Mouse (Mus musculus): ENCODE measurements at regions not wholly inside any gene's neighbourhood (a gene's known extent, or its start where the extent isn't known, plus 50 kb on each side); places are given as distances from the start of the nearest gene placed in this dataset.

GRCm38 (mm10) chr1:35843566-35843965 is 224.6 kb upstream of the Hs6st1 start:
- DNase-seq (ENCODE audit: extremely low spot score in 1 of 2, low spot score in 2 of 2) = no peak
- intact Hi-C loops (cut with DNase I) = no loop called here

DNA sequence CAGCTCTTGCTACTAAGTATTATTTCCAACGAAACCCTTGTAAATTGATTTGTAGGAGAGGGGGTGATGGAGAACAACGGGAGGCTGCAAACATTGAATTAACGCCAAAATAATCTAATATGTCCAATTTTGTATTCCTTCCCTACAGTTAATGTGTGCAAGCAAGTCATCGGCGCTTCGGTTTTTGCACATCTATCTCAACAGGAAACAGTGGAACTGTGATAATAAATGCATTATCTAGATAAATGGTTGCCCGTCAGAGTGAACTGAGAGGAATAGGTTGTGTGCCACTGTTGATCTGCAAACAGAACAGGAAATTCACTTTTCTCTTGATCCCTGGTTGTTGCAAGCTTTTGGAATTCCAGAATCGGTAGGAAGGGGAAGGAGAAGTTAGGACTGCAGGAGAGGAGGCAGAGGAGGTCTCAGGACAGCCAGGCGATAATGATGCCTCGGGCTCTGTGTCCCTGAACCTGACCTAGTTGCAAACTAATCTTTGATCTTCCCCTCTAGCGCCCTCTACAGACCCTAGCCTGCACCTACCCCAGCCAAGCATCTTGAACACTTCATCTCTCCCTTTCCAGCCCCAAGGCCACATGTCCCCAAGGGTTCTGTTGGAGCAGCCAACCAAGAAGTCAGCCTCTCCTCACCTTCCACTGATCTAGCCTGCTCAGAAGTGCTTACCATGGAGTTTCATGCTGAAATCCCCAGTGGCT is 221.8 kb upstream of the Hs6st1 start:
- DNase-seq (ENCODE audit: extremely low spot score in 1 of 2, low spot score in 2 of 2) = no peak
- intact Hi-C loops (cut with DNase I) = no loop called here

DNA sequence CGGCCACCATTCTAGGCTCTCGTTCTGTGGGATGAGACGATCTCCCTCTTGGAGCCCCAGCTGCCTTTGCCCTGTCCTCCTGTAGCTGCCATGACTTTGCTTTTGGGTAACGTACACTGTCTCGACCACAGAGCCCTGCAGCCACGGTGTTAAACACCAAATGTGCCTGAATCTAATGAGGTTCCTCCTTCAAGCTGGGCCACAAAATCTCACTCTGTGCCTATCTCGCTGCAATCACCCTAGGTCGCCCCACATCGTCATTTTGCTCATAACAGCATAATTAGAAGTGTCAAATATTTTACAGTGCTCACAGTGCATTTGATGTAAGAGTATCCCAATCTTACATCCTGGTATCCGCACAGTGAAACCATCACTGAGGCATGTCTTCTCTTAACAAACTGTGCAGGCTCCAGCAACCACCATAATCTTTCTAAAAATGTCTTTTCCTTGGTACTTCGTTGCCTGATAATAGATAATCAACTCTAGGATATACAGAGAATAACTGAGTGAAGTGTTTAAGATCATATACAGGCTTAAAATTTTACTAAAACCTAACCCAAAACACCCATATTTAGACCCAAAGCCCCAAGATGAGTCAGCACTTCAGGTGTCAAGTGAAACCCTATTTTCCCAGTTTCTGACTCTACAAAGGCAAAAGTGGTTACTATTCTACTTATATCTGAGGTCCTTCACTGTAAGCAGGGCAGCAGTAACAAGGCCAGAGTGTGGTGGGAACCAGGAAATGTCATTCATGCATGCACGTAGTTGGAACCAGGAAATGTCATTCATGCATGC is 219.8 kb upstream of the Hs6st1 start:
- no peak for DNase-seq (ENCODE audit: extremely low spot score in 1 of 2, low spot score in 2 of 2)
- intact Hi-C loops (cut with DNase I) = no loop called here

GRCm38 (mm10) chr1:35849406-35850190 is 218.6 kb upstream of the Hs6st1 start:
- intact Hi-C loops (cut with DNase I) = loop anchor here (10.0 kb wide), 1 partner anchor 405 kb away; no protein-coding TSS in a partner anchor
- DNase-seq (ENCODE audit: extremely low spot score in 1 of 2, low spot score in 2 of 2) = peak in 1 of 2 experiments; percentile 38

DNA sequence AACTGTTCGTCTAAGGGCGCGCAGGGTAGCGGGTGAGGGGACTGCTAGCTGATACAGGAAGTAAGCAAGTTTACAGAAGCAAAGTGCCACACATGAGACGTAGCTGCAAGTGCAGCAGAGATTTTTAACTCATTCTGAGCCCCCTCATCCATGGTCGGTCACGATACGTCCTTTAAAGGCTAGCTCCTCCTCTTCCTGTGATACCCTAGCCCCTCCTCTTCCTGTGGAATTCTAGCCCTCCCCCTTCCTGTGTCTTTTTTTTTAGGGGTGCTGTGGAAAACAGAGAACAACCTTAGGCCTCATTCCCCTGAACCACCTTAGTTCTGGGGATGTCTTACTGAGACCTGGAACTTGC is 218.0 kb upstream of the Hs6st1 start:
- DNase-seq (ENCODE audit: extremely low spot score in 1 of 2, low spot score in 2 of 2) = no peak
- intact Hi-C loops (cut with DNase I) = loop anchor here (10.0 kb wide), 1 partner anchor 405 kb away; no protein-coding TSS in a partner anchor

DNA sequence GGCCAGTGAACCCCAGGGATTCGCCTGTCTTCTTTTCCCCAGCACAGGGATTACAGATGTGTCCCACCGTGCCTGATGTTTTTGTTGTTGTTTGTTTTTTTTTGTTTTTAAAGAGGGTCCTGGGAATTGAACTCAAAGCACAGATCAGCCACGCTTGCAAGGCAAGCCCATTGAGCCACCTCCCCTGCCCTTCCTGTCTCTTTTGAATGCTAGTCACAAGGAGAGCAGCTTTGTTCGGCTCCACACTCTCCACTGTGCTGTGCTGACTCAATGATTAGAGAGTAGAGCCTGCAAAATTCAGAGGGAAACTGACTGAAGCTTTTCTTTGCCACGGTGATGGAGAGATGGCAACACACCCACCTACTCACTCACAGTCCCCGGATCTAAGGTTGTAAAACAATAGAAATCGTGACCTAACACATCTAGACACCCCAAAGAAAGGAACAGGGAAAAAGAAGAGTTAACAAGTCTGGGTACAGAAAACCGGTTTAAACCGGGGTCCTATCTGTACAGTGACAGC is 217.6 kb upstream of the Hs6st1 start:
- DNase-seq (ENCODE audit: extremely low spot score in 1 of 2, low spot score in 2 of 2) = no peak
- intact Hi-C loops (cut with DNase I) = loop anchor here (10.0 kb wide), 1 partner anchor 404 kb away; no protein-coding TSS in a partner anchor

DNA sequence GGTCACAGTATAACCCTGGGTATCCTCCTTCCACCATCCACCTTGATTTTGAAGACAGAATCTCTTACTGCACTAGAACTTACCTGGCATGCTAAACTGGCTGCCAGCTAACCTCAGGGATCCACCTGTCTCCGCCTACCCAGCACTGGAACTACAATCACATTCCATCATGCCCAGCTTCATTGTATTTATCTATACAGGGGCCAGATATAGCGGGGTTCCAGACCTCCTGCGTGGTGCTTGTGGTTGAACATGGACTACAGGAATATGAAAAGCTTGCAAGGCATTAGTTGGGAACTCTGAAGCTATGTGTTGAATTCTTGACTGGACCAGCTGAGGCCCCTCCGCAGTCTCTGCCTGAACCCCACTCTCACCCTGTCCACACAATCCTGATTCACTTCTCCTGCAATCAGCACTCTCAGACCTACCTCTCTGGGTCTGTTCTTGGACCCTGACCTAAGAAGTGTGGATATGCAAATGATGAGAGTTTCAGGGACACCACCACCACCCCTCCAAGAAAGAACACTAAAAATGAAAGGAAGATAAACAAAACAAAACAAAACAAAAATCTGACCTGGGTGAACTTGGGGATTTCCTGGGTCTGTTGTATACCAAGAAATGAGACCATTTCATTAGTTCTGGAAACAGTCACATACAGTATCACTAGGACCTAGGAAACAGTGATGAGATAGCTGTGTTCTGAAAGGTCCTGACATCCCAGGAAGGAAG is 216.4 kb upstream of the Hs6st1 start:
- intact Hi-C loops (cut with DNase I) = loop anchor here (10.0 kb wide), 1 partner anchor 403 kb away; no protein-coding TSS in a partner anchor
- DNase-seq (ENCODE audit: extremely low spot score in 1 of 2, low spot score in 2 of 2) = no peak

DNA sequence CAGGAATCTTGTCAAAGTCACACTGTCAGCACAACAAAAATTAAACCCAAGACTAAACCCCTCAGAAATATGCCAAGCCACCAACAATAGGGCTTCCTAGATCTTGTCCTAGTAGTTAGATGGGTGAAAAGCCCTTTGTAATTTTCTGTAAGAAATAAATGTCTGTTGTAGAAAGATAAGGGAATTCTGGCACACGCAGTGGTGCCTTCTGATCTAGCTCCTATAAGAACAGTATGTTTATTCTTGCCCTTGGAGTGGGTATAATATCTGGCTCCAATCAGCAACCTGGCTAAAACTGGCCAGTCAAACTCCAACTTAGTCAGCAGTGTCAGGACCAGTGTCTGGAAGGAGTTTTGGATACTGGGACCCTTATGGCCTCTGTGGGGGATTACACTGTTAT is 215.2 kb upstream of the Hs6st1 start:
- no peak for DNase-seq (ENCODE audit: extremely low spot score in 1 of 2, low spot score in 2 of 2)
- intact Hi-C loops (cut with DNase I) = loop anchor here (10.0 kb wide), 1 partner anchor 402 kb away; no protein-coding TSS in a partner anchor

DNA sequence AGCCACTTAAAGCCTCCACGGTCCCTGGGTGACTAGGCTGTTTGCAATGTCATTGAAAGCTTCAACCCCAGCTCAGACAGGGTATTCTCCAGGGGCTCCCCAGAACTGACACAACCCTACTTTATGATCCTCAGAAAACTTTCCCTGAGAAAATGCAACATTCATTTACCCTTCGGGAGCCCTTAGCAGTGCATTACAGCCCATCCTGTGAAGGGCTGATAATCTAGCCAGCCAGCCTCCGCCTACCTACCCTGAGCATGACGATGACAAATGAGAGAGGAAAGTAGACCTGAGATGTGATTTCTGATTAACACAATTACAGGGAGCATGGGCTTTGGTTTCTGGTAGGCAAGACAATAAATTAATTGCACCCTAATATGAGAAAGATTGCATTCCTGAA is 212.6 kb upstream of the Hs6st1 start:
- intact Hi-C loops (cut with DNase I) = loop anchor here (10.0 kb wide), 1 partner anchor 399 kb away; no protein-coding TSS in a partner anchor
- DNase-seq (ENCODE audit: extremely low spot score in 1 of 2, low spot score in 2 of 2) = no peak

GRCm38 (mm10) chr1:35858342-35858741 is 209.9 kb upstream of the Hs6st1 start:
- intact Hi-C loops (cut with DNase I) = loop anchor here (10.0 kb wide), 1 partner anchor 396 kb away; no protein-coding TSS in a partner anchor
- no peak for DNase-seq (ENCODE audit: extremely low spot score in 1 of 2, low spot score in 2 of 2)

DNA sequence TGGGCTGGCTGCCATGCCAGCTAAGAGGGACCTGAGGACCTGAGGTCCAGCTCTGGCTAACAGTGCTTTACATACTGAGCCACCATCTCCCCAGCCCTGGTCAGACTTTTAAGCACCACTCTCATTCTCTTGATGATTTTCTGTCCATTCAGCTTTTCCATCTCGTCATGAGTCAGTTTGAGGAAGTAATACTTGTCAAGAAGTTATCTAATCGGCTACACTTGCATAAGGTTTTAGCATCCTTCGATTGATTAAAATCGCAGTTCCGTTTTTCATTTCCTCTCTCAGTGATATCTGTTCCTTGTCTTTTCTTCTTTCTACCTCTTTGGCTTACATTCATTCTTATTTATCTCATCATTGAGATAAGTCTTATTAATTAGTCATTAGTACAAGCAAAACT is 207.4 kb upstream of the Hs6st1 start:
- no peak for DNase-seq (ENCODE audit: extremely low spot score in 1 of 2, low spot score in 2 of 2)
- intact Hi-C loops (cut with DNase I) = no loop called here

DNA sequence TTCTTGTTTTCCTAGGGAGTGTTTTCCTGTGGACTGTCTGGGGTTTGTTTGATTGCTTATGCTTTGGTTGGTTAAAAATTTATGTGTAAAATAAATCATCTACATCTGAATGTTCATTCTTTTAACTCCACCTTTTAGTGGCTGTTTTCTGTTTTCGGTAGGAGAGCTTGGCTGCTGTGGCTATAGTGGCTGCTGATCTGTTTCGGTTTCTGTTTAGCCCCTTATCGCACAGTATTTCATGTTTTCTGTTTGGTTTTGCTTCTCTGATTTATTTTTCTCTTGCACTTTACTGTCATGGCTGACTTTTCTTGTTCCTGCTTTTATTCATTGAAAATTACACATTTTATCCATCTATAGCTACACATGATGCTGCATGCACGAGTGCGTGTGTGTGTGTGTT is 206.0 kb upstream of the Hs6st1 start:
- DNase-seq (ENCODE audit: extremely low spot score in 1 of 2, low spot score in 2 of 2) = no peak
- intact Hi-C loops (cut with DNase I) = no loop called here

DNA sequence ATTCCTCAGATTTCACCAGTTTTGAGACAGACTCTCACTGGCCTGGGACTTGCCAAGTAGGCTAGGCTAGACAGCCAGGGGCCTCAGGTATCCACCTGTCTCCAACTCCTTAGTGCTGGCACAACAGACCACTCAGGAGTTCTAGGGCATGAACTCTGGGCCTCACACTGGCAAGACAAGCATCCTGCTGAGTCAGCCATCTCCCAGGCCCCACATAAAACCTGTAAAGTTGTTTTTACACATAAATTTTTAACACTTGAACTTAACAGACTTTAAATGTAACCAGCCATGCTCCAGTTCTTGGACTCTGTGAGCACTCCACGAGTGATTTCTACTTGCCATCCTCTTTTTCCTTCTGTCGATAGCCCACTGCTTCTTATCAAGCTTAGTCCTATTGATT is 205.5 kb upstream of the Hs6st1 start:
- intact Hi-C loops (cut with DNase I) = no loop called here
- no peak for DNase-seq (ENCODE audit: extremely low spot score in 1 of 2, low spot score in 2 of 2)

- intact Hi-C loops (cut with DNase I) = no loop called here
- DNase-seq (ENCODE audit: extremely low spot score in 1 of 2, low spot score in 2 of 2) = no peak
Measured at GRCm38 (mm10) chr1:35864246-35864645, 204.0 kb upstream of the Hs6st1 start.

DNA sequence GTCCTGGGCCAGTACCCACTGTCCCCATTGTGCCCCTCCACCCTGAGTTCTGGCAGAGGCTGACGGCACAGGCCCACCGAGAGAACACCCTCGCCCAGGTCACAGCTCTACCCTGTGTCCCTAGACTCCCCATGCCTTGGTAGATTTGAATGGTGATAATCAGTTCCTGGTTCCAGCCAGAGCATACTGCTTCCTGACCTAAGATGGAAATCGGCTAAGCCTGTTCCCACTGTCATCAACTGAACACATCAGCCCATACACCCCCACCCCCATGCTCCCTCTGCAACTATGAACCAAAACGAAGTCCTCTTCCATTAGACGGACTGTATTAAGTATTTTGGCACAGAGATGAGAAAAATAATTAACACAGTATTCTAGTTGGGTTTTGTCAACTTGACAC is 202.9 kb upstream of the Hs6st1 start:
- no peak for DNase-seq (ENCODE audit: extremely low spot score in 1 of 2, low spot score in 2 of 2)
- intact Hi-C loops (cut with DNase I) = no loop called here

DNA sequence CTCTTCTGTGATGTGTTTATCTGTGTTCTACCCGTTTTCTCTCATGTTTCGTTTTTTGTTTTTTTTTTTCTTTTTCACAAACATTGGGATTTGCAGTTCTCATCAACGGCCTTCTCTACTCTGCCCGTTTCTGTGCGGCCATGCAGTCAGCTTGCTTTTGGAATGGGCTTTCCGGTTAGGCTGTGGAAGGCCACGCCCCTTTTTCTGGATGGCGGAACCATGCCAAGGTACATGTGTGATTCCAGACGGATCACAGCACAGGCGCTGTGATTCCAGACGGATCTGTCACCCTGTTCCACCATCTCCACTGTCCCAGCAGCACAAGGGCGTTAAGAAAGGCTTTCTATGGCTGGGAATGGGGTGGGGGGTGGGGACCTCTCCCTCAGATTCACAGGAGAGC is 201.6 kb upstream of the Hs6st1 start:
- intact Hi-C loops (cut with DNase I) = no loop called here

DNA sequence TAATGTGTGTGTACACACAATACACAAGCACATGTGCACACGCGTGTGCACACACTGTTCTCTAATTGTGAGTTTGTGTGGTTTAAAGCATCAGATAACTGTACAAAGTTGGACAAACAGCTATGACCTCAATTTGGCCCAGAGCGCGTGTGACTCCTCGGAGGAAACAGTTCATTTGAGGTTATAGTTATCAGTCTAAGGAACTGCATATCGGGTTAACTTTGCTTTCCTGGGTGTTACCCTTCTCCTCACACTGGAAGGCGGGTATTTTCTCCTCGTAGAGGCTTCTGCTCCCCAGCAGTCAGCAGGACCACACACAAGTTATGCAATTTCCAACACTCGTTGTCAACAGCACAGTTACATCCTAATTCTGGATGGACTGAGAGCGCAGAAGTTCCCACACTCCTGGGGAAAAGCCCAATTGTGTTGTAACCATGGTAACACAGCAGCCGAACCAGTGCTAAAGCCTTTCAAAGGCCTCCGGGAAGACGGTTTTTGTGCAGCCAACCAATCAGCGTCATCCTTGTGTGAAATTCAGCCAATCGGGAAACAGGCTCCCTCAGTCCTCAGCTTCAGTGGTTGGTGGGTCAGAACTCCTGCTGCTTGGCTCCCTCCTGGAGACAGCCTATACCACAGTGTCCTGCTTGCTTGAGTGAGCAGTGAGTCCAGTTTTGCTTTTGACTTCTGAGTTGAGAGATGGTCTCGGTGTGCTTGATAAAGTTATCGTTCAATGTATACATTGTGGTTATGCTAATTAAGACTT is 198.6 kb upstream of the Hs6st1 start:
- DNase-seq (ENCODE audit: extremely low spot score in 1 of 2, low spot score in 2 of 2) = peak; percentile 79 to 90
- intact Hi-C loops (cut with DNase I) = loop anchor here (10.0 kb wide), 1 partner anchor 195 kb away; the partner anchor contains the start of gene Hs6st1

More for the DNA sequence above, 201.6 kb upstream of the Hs6st1 start:
- DNase-seq (ENCODE audit: extremely low spot score in 1 of 2, low spot score in 2 of 2) = no peak
